ENCODE assay signal across 8 mouse cellular contexts in the genomic region with DNA sequence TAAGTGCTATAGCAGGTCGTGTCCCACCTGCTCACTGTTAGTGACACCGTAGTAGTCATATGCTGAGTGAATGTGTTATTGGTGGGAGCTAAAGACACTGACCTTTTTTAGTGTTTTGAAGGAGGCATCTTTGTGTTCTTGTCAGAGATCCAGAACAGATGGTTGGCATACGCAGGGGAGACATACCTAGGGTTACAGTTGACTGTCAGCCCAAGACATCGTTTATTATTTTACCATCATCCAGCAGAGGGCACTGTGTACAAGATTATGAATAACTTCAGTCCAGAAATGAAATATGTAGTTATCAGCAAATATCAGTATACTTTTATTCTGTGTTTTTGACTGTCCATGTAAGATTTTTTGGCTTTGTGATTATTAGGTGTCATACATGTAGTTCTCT.
DNase-seq lines count a peak whose midpoint lies in the region; ATAC-seq lines count a peak whose summit lies in the region.

No protein-coding gene starts in this region.

- H3K36me3 ChIP-seq in kidney, embryonic 16.5 days (ENCODE audit: insufficient read depth, low read length), result peaks cover 17% of the 10 kb centered on the region; the same call in 1 of the 2 replicates
- peaks cover 13% of the 10 kb centered on the region for H3K36me3 ChIP-seq in hindbrain, embryonic 16.5 days (ENCODE audit: control insufficient read depth, insufficient read depth, low read length)

- H3K27me3 ChIP-seq in kidney, embryonic 16.5 days (ENCODE audit: insufficient read depth, low read length), result no peaks in the 10 kb centered on the region
- H3K27me3 ChIP-seq in hindbrain, embryonic 16.5 days (replicated peaks; ENCODE audit: control insufficient read depth, insufficient read depth, low read length), result no peaks in the 10 kb centered on the region

- DNase-seq in kidney, postnatal 36 days, result peak; percentile 21 to 29
- peak; percentile 58 for DNase-seq in MN1 (ENCODE audit: low spot score)
- peak; percentile 25 for DNase-seq in retina, postnatal 7 days (ENCODE audit: low read depth, low spot score)
- no peak for DNase-seq in adrenal gland, adult 18-20 months (ENCODE audit: low spot score in 2 of 2)

- H3K4me3 ChIP-seq in kidney, embryonic 16.5 days (ENCODE audit: low read length), result no peak overlapping the region
- no peak overlapping the region for H3K4me3 ChIP-seq in hindbrain, embryonic 16.5 days (ENCODE audit: low read length)

- no peak overlapping the region for H3K27ac ChIP-seq in kidney, embryonic 16.5 days (ENCODE audit: low read length)
- H3K27ac ChIP-seq in hindbrain, embryonic 16.5 days (ENCODE audit: low read depth, low read length), result no peak overlapping the region

- no peaks in the 10 kb centered on the region for H3K4me1 ChIP-seq in kidney, embryonic 16.5 days (ENCODE audit: insufficient read depth, low read length)
- no peaks in the 10 kb centered on the region for H3K4me1 ChIP-seq in hindbrain, embryonic 16.5 days (ENCODE audit: control insufficient read depth, insufficient read depth, low read depth, low read length)

- H3K9me3 ChIP-seq in kidney, embryonic 16.5 days (ENCODE audit: low read length), result no peaks in the 10 kb centered on the region
- no peaks in the 10 kb centered on the region for H3K9me3 ChIP-seq in hindbrain, embryonic 16.5 days (ENCODE audit: control insufficient read depth, low read length)

- WGBS in kidney, embryonic 16.5 days, result 83% methylated on average over 4 of the region's 4 CpGs
- 80% methylated on average over 4 of the region's 4 CpGs for WGBS in hindbrain, embryonic 16.5 days

- ATAC-seq in kidney, embryonic 16.5 days (ENCODE audit: low FRiP score, low TSS enrichment), result no peak
- peak; percentile 84 for ATAC-seq in cerebellum, adult (ENCODE audit: insufficient number of reproducible peaks, low FRiP score, low TSS enrichment)
- peak; percentile 73 for ATAC-seq in hindbrain, embryonic 16.5 days
- ATAC-seq in frontal cortex, adult (ENCODE audit: low TSS enrichment), result no peak; the same call in 1 of the 2 replicates

- no peak overlapping the region for H3K9ac ChIP-seq in kidney, embryonic 16.5 days (replicated peaks; ENCODE audit: low read length)
- no peak overlapping the region for H3K9ac ChIP-seq in hindbrain, embryonic 16.5 days (ENCODE audit: low read depth, low read length)

- no peak overlapping the region for H3K4me2 ChIP-seq in kidney, embryonic 16.5 days (replicated peaks; ENCODE audit: low read depth, low read length)
- H3K4me2 ChIP-seq in hindbrain, embryonic 16.5 days (ENCODE audit: low read length), result no peak overlapping the region

Comparison
In these comparisons a context has a peak if more than half of its experiments do, and no peak if none do; other contexts are left out.
1. DNase-seq: peak in kidney, postnatal 36 days (2 of 2), MN1 (single experiment) and retina, postnatal 7 days (single experiment); none in adrenal gland, adult 18-20 months (0 of 2).
2. ATAC-seq: peak in cerebellum, adult (single experiment) and hindbrain, embryonic 16.5 days (single experiment); none in kidney, embryonic 16.5 days (single experiment) and frontal cortex, adult (single experiment).